Mouse (Mus musculus) frontal cortex, postnatal 14 days (tissue): ENCODE measurements around the gene Crybg3.
"Not testable (repeated sequence)": the region's sequence is repeated elsewhere in the genome, so short reads cannot be mapped to it uniquely, and the experiment has no call there.

Source experiments
- DNase-seq, 2 experiments: peaks; one replicate each; pipeline ENCODE4 v3.0.0; 2022; ENCODE audit warnings: low spot score in 2 of 2

The Crybg3 gene

GRCm38 (mm10) chr16:59459259-59459861, 141.4 kb downstream of the Crybg3 start:
- DNase-seq: not testable (repeated sequence)

DNA sequence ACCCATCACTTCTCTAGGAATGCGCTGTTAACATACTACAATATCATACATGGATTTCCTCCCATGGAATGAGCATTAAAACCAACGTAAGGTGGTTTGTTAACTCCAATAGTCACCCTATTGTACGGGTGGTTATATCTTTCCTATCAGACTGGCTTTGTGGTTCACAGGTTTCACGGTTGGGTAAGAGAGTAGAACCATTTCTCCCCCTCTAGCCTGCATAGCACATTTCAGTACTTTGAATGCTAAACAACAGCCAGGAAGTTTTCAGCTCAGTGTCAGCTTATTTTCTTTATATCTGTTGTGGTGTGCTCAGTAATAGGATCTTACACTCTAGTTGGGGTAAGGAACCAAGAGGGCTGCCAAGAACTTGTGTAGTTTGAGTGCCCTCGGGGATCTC, 149.0 kb downstream of the Crybg3 start:
- no peak for DNase-seq

GRCm38 (mm10) chr16:59449092-59449491, 151.7 kb downstream of the Crybg3 start:
- no peak for DNase-seq

GRCm38 (mm10) chr16:59448181-59448580, 152.6 kb downstream of the Crybg3 start:
- no peak for DNase-seq

DNA sequence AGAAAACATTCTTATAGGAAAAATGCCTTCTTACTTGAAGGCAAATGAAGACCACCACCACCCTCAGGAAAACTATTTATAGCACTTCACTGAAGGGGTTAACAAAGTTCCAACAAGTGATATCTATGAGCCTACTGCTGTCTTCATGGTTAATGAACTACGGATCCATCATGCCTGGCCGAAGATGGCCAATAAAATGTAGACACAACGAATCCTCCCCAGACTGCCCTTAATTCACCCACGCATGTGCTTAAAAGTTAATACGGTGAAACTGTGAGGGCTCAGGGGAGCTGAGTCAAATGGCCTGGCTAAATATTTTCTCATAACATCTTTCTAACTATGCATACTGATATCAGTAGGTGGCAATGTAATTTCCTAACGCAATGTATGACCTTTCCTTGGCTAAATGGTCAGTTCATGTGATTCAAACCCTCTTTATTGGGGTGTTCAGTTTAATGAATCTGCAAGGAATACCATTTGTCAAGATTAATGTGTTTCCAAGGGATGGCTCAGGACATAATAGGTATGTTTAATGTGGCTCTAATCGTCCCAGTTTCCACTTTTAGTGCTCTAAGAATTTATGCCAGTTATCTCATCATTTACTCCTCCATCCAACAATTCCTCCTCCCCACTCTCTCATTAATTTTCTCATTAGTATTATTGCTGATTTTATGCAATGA, 155.8 kb downstream of the Crybg3 start:
- DNase-seq: no peak
